Mouse (Mus musculus): Measurements from ENCODE around the gene Hipk3.

The Hipk3 gene

DNA sequence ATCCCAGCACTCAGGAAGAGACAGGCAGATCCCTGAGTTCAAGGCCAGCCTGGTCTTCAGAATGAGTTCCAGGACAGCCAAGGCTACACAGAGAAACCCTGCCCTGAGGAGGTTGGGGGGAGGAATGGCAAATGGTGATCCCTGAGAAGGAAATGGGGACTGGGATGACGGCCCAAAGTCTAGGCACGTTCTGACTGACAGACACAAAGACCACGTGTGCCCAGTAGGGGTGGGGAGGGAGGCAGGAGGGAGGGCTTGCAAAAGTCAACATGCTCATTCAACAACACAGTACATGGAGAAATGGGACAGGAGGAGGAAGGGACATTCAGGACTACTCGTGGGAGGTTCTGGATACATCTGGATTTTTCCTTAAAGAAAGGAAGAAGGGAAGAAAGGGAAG lies 81.8 kb downstream of the Hipk3 start:
- DNase-seq (ENCODE audit: low spot score), result no peak

DNA sequence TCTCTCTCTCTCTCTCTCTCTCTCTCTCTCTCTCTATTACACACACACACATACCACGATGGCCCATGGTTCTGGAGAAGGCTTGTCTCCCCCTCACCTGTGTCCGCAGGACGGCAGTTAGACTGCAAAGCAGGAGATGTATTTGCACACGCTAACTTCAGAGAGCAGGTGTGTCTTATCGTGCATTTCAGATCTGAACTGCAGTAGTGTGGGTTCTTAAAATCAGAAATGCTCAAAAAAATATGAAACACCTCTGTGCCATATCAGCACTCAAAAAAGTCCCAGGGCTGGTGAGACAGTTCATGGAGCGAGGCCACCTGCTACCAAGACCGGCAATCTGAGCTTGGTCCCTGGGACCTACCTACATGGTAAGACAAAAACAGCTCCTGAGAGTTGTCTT lies 82.4 kb downstream of the Hipk3 start:
- no peak for DNase-seq (ENCODE audit: low spot score)

- DNase-seq (ENCODE audit: low spot score), result no peak
These were observed 83.2 kb downstream of the Hipk3 start, which contains the start of gene D430041D05Rik for GRCm38 (mm10) chr2:104410963-104411545. D430041D05Rik (minus strand) TSS chr2:104411013.

DNA sequence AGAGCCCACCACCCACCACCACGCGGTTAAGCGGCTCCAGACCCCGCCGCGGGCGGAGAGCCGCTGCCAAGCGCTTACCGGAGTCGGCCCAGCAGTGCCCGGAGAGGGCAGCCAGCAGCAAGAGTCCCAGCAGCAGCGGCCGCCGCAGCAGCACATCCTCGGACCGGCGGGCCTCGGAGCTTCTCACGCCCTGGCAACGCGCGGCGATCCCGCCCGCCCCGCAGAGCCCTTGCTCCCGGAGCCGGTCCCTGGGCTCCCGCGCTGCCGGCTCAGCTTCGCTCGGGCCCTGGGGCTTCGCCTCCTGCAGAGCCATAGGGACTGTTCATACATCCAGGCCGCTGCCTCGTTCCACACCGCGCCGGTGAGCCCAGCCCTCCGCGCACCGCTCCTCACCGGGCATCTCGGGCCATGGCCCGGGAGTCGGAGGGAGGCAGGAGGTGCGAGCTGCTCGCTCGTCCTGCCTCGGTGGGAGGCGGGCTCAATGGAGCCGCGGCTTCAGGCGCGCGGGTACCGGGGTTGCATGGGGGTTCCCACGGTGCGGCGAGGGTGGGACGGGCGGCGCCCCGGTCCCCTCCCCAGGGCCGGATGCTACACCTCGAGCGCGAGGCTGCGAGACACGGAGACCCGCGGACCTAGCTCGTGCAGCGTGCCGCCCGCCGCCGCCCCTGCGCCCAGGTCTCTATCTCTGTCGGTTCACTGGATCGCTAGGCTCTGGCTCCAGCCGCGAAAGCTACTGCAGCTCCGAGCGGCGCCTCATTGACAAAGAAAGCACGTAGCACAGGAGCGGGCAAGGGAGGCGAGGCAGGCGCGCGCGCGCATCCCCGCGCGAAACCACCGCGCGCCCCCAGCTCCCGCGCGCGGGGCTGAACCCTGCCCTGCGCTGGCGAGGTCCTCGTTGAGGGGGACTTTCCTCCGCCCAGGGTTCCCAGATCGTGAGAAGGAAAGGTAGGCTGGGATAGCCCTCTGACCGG lies 84.1 kb downstream of the Hipk3 start:
- DNase-seq (ENCODE audit: low spot score), result peak; percentile 18

GRCm38 (mm10) chr2:104408351-104408750 lies 85.9 kb downstream of the Hipk3 start:
- DNase-seq (ENCODE audit: low spot score), result no peak

- no peak for DNase-seq (ENCODE audit: low spot score)
These were observed 86.3 kb downstream of the Hipk3 start for GRCm38 (mm10) chr2:104407913-104408312.

- no peak for DNase-seq (ENCODE audit: low spot score)
These were observed 90.2 kb downstream of the Hipk3 start for GRCm38 (mm10) chr2:104404036-104404435.

DNA sequence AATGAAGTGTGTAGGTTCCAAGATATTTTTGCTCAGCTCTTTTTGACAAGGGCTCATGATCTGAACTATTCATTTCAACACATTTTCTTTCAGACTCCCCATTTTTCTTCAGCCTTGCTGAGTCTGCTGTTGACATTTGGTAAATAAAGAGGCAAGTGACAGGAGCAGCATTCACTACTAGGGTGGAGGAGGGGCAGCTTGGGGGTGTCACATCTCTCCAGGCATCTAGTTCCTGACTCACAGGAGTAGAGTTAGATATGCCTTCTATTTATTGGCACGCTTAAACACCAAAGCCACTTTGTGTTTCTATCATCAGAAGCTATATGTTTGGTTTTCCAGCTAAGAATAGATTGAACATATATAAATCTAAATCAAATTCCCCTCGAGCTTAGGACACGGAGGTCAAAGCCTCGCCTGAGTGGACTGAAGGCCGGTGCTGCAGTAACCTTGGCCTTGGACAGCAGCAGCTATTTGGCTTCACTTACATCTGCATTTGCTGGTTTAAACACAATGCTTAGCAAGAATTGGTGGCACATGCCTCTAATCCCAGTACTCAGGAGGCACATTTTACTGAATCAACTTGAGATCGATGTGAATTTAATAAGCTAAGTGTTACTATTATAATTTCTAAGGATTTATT lies 95.5 kb downstream of the Hipk3 start:
- DNase-seq (ENCODE audit: low spot score), result no peak

- no peak for DNase-seq (ENCODE audit: low spot score)
These were observed 98.3 kb downstream of the Hipk3 start for GRCm38 (mm10) chr2:104395961-104396360.

DNA sequence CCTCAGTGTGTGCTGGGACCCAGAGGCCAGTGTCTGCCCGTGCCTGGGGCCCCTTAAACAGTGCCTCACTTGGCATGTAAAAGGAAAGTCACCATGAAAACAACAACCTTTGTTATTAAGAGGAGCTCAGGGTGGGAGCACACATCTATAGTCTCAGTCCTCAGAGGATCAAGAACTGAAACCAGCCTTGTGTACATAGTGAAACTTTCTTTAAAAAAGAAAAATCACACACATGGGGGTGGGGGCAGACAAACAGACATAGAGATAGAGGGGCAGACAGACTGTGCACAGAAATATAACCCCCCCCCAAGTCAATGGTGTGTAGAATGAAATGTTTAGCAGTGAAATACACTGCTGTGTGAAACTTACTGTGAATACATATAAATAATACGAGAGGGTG lies 99.5 kb downstream of the Hipk3 start:
- no peak for DNase-seq (ENCODE audit: low spot score)

GRCm38 (mm10) chr2:104392700-104393312 lies 101.4 kb downstream of the Hipk3 start:
- DNase-seq (ENCODE audit: low spot score), result no peak

GRCm38 (mm10) chr2:104389231-104389630 lies 105.0 kb downstream of the Hipk3 start:
- no peak for DNase-seq (ENCODE audit: low spot score)

- no peak for DNase-seq (ENCODE audit: low spot score)
These were observed 108.3 kb downstream of the Hipk3 start for GRCm38 (mm10) chr2:104385941-104386340.

DNA sequence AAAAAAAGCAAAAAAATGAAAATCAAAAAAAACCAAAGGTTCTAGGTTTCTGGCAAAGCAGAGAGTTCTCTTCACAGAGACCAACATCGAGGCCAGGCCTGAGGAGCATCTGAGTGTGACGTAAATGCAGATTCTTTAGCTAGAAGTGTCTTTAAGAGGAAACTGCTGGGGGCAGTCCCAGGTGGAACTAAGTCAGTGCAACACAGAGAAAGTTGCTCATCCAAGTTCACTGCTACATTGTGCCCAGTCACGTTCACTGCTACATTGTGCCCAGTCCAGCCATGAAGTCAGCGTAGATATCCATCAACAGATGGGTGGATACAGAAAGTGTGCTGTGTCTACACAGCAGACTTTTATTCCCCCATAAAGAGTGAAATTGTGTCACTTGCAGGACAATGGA lies 110.7 kb downstream of the Hipk3 start:
- DNase-seq (ENCODE audit: low spot score), result no peak

DNA sequence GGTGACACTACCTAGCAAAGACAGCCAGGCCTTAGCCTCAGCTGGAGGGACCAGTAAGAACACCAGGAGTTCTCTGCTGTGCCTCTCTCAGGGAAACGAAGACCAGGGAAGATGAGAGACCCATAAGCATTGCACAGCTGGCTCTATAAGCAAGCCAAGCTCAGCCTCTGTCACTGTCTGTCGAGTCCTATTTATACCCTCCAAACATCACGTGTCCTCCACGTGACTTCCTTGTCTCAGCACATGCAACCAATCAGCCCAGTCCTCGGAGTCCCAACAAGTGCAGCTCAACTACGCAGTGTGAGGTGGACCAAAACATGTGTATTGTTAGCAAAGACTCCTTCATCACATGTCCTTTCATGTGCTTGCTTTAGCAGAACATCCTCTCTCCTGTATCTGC lies 111.4 kb downstream of the Hipk3 start:
- no peak for DNase-seq (ENCODE audit: low spot score)

GRCm38 (mm10) chr2:104379304-104379703 lies 114.9 kb downstream of the Hipk3 start:
- no peak for DNase-seq (ENCODE audit: low spot score)

DNA sequence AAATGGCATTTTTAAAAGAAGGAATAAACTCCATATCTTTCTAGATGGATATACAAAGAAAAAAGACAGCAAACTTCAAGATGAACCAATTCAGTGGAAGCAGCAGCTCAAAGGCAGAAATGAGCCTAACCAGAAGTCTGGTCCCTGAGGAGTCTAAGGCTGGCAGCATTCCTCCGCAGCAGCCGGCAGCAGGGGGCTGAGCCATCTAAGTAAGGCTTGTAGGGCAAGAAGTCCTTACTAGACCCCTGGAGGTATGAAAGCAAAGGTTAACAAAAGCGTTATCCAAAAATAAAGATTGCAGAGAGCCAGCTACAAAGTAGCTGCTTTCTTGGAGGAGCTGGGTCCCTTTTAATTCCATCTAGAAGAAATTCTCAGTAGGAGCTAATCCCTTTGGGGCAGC lies 115.5 kb downstream of the Hipk3 start:
- DNase-seq (ENCODE audit: low spot score), result no peak

DNA sequence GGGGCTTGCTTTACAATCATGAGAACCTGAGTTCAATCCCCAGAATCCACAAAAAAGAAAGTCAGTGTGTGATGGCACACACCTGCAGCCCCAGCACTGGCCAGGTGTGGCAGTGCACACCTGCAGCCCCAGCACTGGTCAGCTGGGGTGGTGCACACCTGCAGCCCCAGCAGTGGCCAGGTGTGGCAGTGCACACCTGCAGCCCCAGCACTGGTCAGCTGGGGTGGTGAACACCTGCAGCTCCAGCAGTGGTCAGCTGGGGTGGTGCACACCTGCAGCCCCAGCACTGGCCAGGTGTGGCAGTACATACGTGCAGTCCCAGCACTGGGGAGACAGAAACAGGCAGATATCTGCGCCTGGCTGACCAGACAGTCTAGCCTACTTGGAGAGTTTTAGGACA lies 116.3 kb downstream of the Hipk3 start:
- no peak for DNase-seq (ENCODE audit: low spot score)
